Mouse (Mus musculus) layer of hippocampus, postnatal 14 days (tissue): ENCODE results near the gene Slfn9. TPM values are rescaled to one million over a fixed set of nuclear protein-coding genes. Genes with fewer than 3 reads are reported as not detected.
"Not testable (repeated sequence)": the region's sequence is repeated elsewhere in the genome, so short reads cannot be mapped to it uniquely, and the experiment has no call there.

ENCODE experiments used
- DNase-seq, 2 experiments: peaks; one replicate each; pipeline ENCODE4 v3.0.0; 2021 to 2022; ENCODE audit warnings: low spot score in 2 of 2, mixed read lengths in 1 of 2
- long read RNA-seq, 2 experiments: library from polyadenylated mRNA; stranded (forward); transcript quantifications; one replicate each; pipeline ENCODE4 v2.0.0; 2021
- total RNA-seq, 2 experiments: library from RNA; stranded (reverse); gene quantifications; 2 replicates each; pipeline ENCODE4 v1.2.3; 2021

Gene Slfn9
- under 1 TPM; 0.72 to 0.81 TPM for total RNA-seq
- long read RNA-seq, experiment 1, result 0 reads
- long read RNA-seq, experiment 2, result 0 reads

DNA sequence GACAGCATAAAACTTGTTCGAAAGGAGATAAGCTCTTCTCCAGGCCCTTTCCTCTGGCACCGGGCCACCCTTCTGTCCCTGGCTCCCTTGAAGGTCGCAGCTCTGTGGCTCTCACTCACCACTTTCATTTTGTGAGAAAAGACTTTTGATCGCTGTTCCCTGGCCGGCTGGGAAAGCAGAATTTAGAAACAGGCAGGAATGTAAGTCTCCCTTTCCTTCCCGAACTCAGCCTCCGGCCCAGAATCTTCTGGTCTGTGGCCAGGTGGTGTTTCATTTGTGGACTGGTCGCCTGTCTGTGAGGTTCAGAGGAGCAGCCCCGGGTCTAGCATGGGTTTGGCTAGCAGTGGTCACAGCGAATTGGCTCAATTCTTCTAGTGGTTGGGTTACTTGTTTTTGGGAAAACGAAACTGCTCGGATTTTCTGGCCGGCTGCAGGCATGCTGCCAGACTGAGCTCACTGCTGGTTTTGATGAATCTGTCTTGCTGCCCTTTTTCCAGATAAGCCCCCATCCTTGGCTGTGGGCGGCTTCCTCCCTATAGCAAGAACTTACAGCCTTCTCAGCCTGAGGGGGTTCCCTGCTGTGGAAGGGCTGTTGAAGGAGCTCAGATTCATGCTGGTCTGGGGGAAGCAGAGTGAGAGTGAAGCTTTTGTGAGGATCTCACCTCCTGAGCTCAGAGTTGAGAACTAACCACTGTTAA, at the start of gene Slfn9:
Gene Slfn9, minus strand, starts transcription at position 362 of the 698 bp plus-strand sequence.
- peak; percentile 6 to 7 for DNase-seq

DNA sequence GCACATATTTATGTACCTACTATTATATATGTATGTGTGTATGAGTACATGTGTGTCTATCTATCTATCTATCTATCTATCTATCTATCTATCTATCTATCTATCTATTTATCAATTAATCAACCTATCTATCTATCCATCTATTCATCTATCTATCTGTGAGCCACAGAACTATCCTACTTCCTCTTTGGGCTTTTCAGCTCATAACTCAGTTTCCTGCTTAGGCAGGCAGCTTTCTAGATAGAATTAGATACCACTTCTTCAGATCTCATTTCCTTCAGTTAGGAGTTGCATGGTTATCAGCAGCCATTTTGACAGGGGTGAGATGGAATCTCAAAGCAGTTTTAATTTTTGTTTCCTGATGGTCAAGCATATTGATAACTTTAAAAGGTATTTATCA, 49.4 kb upstream of the Slfn9 start:
- no peak for DNase-seq

DNA sequence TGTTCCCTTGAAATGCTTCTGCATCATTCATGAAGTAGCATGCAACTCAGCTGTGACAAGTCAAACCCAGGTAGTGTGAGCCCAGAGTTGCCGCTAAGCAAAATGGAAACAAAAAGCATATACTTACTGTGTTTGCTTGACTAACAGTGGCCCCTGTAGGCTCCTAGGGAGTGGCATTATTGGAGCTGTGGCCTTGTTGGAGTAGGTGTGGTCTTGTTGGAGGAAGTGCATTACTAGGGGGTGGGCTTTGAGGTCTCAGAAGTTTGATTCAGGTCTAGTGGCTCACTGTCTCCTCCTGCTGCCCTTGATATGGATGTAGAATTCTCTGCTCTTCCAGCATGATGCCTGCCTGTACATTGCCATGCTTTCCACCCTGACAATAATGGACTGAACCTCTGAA, 48.7 kb upstream of the Slfn9 start:
- DNase-seq, result no peak

DNA sequence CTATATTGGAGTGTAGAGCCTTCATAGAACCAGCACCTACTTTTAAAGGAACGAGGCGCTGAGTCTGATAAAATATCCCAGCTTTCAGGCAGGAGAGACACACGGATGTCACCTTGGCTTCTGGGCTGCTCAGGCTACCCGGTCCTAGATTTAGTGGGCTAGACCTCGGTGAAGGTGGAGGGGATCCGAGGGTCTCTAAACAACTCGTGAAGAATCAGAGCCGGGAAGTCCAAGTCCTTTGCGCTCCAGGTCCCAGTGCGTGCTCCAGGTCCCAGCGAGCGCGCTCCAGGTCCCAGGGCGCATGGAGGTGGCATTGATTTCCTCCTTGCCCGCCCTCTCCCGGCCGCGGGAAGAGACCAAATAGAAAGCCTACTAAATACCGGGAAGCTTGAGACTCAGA, 48.2 kb upstream of the Slfn9 start:
- DNase-seq, result no peak

DNA sequence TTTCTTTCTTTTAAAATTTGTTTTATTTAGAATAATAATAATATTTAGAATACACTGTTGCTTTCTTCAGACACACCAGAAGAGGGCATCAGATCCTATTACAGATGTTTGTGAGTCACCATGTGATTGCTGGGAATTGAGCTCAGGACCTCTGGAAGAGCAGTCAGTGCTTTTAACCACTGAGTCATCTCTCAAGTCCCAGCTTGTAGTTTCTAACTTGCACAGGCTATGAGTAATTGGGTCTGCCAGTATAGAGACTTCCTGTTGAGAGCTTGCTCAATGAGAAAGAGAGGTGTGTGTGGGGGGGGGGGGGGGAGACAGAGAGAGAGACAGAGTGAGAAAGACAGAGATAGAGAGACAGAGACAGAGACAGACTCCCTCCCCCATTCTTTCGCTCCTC, 47.5 kb upstream of the Slfn9 start:
- no peak for DNase-seq

DNA sequence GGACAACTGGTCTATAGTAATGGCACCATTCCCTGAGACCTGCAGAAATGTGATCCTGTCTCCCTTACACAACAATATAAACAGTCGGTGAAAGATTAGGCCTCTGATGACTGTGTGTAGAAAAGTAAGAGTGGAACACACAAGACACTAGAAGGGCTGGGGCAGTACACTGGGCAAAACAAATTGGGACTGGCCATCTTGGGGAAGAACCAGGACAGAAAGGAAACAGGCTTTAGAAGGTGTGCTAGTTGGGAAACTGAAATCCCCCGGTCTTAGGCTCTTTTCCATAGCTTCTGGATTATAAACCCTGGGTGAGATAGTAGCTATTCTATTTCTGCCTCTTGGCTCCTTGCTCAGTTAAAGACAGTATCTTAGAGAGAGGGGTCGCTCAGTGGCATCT, 47.1 kb upstream of the Slfn9 start:
- DNase-seq, result not testable (repeated sequence)

DNA sequence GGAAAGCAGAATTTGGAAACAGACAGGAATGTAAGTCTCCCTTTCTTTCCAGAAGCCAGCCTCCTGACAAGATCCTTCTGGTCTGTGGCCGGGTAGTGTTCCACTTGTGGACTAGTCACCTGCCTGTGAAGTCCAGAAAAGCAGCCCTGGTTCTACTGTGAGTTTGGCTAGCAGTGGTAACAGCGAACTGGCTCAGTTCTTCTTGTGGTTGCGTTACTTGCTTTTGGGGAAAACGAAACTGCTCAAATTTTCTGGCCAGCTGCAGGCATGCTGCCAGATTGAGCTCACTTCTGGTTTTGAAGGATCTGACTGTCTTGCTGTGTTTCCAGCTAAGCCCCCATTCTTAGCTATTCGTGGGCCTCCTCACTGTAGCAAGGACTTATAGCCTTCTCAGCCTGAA, 29.0 kb upstream of the Slfn9 start, which contains the start of gene Slfn8:
Gene Slfn8, minus strand, starts transcription at position 190 of the 400 bp plus-strand sequence.
- peak in 1 of 2 experiments; percentile 9 for DNase-seq

DNA sequence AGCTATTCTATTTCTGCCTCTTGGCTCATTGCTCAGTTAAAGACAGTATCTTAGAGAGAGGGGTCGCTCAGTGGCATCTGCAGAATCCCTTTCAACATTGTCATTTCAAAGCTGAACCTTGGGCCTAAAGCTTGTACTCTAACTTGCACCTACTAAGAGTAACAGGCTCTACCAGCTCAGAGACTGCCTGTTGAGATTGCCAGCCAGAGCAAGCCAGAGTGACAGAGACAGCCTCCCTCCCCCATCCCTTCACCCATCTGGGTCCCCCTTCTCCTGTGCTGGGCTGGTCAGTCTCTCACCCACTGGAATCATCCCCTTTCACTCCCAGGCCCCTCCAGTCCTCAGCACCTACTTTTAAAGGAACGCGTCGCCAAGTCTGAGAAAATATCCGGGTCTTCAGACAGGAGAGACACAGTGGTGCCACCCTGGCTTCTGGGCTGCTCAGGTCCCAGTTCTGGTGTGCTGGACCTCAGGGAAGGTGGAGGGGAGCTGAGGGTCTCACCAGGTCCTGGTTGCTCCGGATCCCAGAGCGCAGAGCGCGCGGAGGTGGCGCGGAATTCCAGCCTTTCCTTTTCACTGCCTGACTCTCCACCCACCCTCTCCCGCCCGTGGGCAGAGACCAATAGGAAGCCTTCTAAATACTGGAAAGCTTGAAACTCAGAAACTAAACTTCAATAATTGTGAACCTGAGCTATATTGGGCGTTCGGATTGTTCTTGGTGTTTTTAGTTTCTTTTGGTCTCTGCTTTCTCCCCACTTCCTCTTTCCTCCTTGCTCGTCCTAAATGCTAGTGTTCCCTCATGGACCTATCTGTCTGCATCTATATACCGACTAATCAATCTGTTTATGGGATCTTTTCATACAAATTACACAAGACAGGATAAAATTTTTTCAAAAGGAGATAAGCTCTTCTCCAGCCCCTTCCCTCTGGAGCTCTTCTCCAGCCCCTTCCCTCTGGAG, 28.2 kb upstream of the Slfn9 start:
- not testable (repeated sequence) for DNase-seq

DNA sequence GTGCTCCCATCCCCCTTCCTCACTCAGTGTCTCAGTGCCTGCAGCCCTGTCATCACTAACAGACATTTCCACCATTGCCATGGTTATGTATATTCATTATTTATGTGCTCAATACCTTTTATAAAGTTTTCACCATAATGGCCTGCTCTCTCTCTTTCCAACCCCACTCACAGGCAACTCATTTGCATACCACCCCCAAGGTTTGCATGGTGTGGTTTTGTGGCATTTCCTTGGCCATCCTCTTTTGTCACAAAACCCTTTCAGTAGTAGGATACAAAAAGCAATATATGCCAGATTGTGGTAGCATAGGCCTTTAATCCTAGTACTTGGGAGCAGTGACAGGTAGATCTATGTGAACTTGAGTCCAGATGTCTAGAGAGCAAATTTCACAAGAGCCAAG, 24.5 kb upstream of the Slfn9 start:
- DNase-seq, result no peak

DNA sequence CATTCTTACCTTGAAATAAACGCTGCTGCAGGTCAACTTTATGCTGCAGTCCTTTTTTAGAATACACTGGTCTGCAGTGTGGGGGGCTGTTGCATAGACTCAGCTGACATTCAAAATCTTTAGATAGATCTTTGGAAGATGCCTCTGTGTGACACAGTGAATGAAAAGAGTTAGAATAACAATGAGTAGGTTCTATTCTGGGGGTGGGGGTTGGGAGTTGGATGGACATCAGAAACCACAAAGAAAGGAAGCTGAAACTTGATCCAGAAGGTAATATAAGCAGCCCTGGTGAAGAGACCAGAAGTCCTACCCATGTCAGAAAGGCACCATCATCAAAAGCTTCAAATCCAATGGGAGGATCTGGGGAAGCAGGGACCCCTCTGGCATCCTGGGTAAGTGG, 21.7 kb upstream of the Slfn9 start:
- DNase-seq, result no peak

DNA sequence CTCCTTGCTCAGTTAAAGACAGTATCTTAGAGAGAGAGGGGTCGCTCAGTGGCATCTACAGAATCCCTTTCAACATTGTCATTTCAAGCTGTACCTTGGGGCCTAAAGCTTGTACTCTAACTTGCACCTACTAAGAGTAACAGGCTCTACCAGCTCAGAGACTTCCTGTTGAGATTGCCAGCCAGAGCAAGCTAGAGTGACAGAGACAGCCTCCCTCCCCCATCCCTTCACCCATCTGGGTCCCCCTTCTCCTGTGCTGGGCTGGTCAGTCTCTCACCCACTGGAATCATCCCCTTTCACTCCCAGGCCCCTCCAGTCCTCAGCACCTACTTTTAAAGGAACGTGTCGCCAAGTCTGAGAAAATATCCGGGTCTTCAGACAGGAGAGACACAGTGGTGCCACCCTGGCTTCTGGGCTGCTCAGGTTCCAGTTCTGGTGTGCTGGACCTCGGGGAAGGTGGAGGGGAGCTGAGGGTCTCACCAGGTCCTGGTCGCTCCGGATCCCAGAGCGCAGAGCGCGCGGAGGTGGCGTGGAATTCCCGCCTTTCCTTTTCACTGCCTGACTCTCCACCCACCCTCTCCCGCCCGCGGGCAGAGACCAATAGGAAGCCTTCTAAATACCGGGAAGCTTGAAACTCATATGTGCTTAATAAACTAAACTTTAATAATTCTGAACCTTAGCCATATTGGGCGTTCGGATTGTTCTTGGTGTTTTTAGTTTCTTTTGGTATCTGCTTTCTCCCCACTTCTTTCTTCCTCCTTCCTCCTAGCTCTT, 831 bp downstream of the Slfn9 start:
- DNase-seq, result not testable (repeated sequence)

DNA sequence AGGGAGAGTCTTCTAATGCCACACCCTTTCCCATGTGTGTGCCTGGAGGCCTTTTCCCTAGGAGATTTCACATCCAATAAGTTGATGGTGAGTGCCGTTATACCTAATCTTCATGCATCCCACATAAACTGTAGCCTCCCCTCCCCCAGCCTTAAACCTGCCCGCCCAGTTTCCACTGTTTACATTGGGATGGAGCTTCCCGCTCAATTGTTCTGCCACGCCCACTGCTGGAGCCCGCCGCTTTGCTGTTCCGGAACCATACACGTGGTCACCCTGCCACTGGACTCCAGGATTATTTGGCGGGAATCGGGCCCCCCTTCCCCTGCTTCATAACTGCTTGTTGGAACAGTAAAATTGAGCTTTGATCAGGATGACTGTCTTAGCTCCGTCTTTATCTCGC, 2.3 kb downstream of the Slfn9 start:
- DNase-seq, result no peak

DNA sequence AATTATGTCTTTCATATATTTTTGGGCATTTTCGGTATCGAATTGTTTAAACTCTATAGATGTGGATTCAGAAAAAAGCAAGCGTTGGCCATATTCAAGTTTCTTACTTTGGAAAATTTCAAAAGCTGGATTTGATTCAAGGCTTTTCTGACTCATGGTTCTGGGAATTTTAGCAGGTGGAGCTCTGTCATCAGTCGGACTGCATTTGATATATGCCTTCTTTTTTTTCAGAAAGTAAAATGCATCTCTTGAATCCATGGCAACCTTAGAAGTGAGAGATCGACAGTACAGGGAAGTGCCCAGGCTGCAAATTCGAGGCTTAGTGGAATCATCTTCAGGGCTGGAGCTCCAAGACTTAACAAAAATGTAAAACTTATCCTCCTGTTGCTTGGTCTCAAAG, 4.0 kb downstream of the Slfn9 start:
- DNase-seq, result no peak

DNA sequence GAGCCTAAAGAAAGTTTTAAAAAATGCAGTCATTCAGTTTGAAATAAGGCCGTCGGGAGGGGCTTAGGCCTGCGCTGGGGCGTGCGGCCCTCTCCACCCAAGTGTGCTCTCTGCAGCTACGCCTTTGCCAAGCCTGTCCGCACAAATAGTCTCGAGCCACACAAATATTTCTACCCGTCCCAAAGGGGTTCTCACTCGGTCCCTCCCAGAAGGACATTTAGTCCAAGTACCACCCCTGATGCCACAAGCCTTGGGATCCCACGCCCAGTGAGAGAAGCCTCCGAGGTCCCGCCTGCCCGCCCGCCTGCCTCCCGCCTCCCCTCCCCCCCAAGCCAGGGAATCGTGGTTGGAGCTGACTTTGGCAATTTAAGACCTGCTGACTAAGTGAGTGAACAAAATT, 8.4 kb downstream of the Slfn9 start:
- DNase-seq, result no peak

DNA sequence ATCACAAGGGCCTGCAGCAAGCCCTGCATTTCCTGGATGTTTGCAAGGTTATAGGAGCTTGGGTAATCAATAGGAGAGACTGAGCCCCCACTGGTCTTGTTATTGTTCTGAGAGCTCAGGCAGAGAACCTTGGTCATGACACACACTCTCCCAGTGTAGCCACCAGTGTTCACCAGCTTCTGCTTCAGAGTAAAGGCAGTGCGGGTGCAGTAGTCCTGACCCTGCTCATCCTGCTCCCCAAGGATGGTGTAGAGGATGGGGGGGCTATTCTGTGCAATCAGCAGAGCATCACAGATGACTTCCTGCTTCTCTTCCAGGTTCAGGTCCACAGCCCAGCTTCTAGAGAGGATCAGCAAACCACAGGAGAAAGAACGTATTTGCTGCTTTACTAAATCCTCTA, 9.2 kb downstream of the Slfn9 start:
- DNase-seq, result not testable (repeated sequence)

DNA sequence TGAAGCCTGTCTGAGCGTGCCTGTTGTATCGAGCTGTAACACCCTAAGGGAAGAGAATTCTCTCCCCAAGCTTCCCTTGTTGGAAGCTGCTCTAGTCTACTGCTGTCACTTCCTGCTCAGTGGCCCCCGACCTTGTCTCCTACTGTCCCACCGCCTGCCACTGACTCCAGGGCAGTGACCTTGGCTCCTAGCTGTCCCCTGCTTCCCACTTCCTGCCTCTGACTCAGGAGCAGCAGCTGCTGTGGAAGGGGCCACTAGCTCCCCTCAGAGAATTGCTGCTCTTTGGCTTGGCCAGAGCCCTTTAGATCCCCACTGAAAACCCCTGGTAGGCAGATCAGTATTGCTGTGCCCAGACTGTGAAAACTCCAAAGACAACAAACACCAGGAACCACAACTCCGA, 17.7 kb downstream of the Slfn9 start:
- DNase-seq, result no peak

DNA sequence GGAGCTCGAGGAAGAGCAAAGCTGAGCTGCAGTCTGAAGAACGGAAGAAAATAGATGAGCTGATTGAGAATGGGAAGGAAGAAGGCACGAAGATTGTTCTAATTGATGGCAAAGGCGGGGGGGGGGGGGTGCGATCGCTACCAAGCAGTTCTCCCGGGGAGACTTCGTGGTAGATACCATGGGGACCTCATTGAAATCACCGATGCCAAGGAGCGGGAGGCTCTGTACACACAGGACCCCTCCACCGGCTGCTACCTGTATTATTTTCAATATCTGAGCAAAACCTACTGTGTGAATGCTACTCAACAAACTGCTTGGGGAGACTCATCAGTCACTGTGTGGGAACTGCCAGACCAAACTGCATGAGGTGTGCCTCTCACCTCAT, 20.0 kb downstream of the Slfn9 start:
- no peak for DNase-seq

DNA sequence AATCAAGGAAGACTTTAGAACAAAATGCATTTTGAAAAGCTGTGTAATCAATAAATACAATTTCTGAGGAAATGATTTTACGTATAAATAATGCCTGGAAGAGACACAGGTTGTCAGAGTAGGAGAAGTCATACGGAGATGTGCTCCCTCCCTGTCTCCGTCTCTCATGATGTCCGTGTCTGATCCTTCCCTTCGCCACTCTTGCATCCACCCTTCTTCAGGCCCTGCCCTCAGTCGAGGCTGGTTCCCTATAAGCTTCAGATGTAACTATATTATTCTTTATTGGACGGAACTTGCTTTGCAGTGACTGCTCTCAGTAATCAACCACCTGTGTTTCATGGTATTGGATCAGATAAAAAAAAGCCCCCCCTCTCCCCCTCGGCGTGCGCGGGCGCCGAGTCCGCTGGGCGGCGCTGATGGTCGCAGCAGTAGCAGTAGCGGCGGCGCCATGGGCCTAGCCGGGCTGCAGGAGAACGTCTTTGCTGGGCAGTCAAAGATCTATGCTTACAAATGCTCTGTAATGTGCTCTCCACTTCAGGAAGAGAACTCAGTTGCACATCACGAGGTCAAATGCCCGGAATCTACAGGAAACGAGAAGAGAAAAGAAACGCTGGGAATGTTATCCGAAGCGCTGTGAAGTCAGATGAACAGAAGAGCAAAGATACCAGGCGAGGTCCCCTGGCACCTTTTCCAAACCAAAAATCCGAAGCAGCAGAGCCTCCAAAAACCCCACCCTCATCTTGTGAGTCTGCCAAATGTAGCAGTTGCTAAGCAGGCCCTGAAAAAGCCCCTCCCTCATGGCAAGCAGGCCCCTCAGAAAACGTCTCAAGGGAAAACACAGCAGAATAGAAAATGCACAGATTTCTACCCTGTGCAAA, 20.7 kb downstream of the Slfn9 start:
- DNase-seq, result peak; percentile 24 to 41

DNA sequence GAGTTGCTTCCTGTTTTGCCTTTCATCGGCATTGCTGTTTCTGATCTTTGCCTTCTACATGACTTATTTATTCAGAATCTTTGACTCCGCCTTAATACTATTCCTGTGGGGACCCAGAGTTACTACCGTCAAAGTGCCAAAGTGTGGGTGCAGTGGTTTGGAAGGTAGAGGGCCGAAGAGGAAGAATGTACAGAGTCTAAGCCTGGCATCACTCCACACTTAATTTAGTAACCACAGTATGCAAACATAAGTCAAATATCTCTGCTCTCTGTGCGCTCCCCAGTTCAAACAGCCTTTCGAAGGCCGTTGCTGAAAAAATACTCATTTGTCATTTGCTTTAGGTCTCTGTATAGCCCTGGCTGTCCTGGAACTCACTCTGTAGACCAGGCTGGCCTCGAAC, 29.4 kb downstream of the Slfn9 start:
- DNase-seq, result no peak

DNA sequence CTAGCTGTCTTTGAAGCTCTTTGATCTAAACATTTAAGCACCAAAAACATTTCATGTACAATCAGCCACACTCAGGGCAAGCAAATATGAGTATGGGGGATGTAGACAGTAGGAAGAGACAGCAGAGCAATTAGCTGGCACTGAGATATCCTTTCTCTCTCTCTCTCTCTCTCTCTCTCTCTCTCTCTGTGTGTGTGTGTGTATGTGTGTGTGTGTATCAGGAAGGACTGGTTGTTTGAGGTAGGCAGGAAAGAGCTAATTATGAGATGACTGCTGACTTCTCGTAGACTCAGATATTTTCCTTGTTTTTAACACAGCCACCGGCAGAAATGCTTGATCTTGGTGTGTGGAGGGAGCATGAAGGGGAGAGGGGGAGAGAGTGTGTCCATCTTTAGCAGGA, 29.9 kb downstream of the Slfn9 start:
- DNase-seq, result no peak
